Mouse (Mus musculus) limb, embryonic 12.5 days (tissue): ENCODE results near the gene Gm36176. TPM values are rescaled to one million over a fixed set of nuclear protein-coding genes. Genes with fewer than 3 reads are reported as not detected.

Source experiments
- ATAC-seq: fragments of 200-750 bp; cut with Nextera tagmentation; 2 replicates; pipeline ENCODE4 v1.8.0; 2017; ENCODE audit warnings: low read depth, moderate TSS enrichment; ENCODE audit not compliant: insufficient number of reproducible peaks, insufficient read depth, low FRiP score, low TSS enrichment
- H3K27ac ChIP-seq: fragments of 300-500 bp; sonication (generic); 2 replicates; pipeline ENCODE4 v1.5.1; 2016; ENCODE audit warnings: mild to moderate bottlenecking, moderate library complexity
- H3K27me3 ChIP-seq: fragments of 300-500 bp; sonication (generic); 2 replicates; pipeline ENCODE4 v1.6.1; 2016; ENCODE audit warnings: mild to moderate bottlenecking, moderate library complexity
- H3K36me3 ChIP-seq: fragments of 300-500 bp; sonication (generic); 2 replicates; pipeline ENCODE4 v1.6.1; 2016; ENCODE audit warnings: mild to moderate bottlenecking, moderate library complexity
- H3K4me1 ChIP-seq: fragments of 300-500 bp; sonication (generic); replicated peaks from 2 replicates; pipeline ENCODE4 v1.6.1; 2016
- H3K4me2 ChIP-seq: fragments of 300-500 bp; sonication (generic); 2 replicates; pipeline ENCODE4 v1.6.1; 2016; ENCODE audit warnings: mild to moderate bottlenecking, moderate library complexity
- H3K4me3 ChIP-seq: fragments of 300-500 bp; sonication (generic); replicated peaks from 2 replicates; pipeline ENCODE4 v1.5.1; 2016; ENCODE audit warnings: mild to moderate bottlenecking
- H3K9ac ChIP-seq: fragments of 300-500 bp; sonication (generic); replicated peaks from 2 replicates; pipeline ENCODE4 v1.6.1; 2016; ENCODE audit warnings: mild to moderate bottlenecking, moderate library complexity
- H3K9me3 ChIP-seq: fragments of 300-500 bp; sonication (generic); 2 replicates; pipeline ENCODE4 v1.6.1; 2016; ENCODE audit warnings: mild to moderate bottlenecking, moderate library complexity
- WGBS: fragments of 180-500 bp; shearing (Covaris S2); methylation state at CpG from one replicate; pipeline ENCODE4 v1.1.7; 2016; 5-methylcytosine and 5-hydroxymethylcytosine counted together
- polyA plus RNA-seq: library from polyadenylated mRNA; unstranded; fragments of >200 nt; fragmentation: Nextera tagmentation; extraction: Ambion mirVana; gene quantifications from 2 replicates; pipeline ENCODE4 v1.2.1, GENCODE M21; 2016

The Gm36176 gene
- polyA plus RNA-seq, 1 experiment from 2014 or later = not detected

DNA sequence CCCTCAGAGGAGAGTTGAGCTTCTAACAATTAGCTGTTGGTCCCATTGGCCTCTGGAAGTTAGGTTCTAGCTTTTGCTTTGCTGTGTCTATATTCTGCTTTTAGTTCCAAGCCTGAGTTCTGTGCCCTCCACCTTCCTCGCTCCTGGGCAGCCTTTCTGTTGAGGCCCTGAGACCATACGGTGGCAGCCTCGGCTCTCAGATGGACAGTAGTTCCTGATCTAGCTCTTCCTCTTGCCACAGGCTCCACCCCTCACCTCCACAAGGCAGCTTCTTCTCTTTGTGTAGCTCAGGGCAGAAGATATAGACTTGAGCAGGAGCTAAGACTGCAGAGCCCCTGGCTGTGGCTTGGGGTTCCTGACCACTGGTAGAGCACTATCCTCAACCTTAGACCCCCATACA lies 33.7 kb downstream of the Gm36176 start:
- H3K36me3 ChIP-seq = no peaks in the 10 kb centered on the region
- no peak for ATAC-seq
- H3K27ac ChIP-seq = no peak overlapping the region
- H3K9me3 ChIP-seq = peaks cover 4% of the 10 kb centered on the region; the same call in 1 of the 2 replicates
- H3K4me3 ChIP-seq = no peak overlapping the region
- no peaks in the 10 kb centered on the region for H3K4me1 ChIP-seq
- H3K9ac ChIP-seq = no peak overlapping the region
- no peaks in the 10 kb centered on the region for H3K27me3 ChIP-seq
- no peak overlapping the region for H3K4me2 ChIP-seq
- WGBS = 73% methylated on average over 3 of the region's 3 CpGs

GRCm38 (mm10) chr10:77882553-77882952 lies 36.0 kb downstream of the Gm36176 start:
- 86% methylated on average over 5 of the region's 5 CpGs for WGBS
- no peak for ATAC-seq

DNA sequence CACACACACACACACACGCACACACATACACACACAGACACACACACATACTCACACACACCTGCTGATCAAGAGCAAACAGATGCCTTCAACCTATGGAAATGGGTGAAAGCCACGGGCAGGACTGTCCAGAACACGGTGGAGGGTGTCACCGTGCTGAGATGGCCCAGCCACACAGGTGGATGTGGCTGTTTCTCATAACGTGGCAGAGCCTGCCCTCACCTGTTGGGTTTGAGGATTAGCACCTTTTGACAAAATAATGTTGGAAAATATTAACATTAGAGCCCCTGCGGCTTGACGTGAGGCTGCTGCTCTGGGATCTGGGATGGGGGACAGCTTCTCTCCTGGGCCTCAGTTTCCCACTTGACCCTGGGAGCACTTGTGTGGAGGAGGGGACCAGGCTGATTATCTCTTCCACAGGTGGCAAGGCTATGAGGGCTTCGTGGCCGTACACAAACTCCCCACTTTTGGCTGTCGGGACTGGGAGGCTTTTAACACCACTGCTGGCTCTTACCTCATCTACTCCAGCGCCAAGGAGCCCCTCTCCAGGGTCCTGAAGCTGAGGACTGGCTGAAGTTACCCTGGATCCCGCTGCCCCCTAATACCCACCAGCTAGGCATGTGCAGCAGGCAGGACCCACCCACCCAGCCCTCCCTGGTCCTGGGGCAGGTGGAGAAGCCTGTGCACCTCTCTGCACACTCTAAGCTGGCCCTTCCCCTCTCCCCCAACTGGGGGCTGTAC lies 39.6 kb downstream of the Gm36176 start:
- 53% methylated on average over 12 of the region's 12 CpGs for WGBS
- H3K36me3 ChIP-seq = no peaks in the 10 kb centered on the region
- ATAC-seq = no peak
- H3K27me3 ChIP-seq = no peaks in the 10 kb centered on the region
- H3K27ac ChIP-seq = no peak overlapping the region
- no peak overlapping the region for H3K4me3 ChIP-seq
- H3K4me1 ChIP-seq = no peaks in the 10 kb centered on the region
- no peak overlapping the region for H3K9ac ChIP-seq
- no peak overlapping the region for H3K4me2 ChIP-seq
- H3K9me3 ChIP-seq = peaks cover 10% of the 10 kb centered on the region

More at GRCm38 (mm10) chr10:77882553-77882952, 36.0 kb downstream of the Gm36176 start:
- H3K27ac ChIP-seq = no peak overlapping the region
- H3K4me3 ChIP-seq = no peak overlapping the region
- H3K27me3 ChIP-seq = no peaks in the 10 kb centered on the region
- H3K4me2 ChIP-seq = no peak overlapping the region
- peaks cover 4% of the 10 kb centered on the region; the same call in 1 of the 2 replicates for H3K9me3 ChIP-seq
- no peak overlapping the region for H3K9ac ChIP-seq
- no peaks in the 10 kb centered on the region for H3K36me3 ChIP-seq
- no peaks in the 10 kb centered on the region for H3K4me1 ChIP-seq

DNA sequence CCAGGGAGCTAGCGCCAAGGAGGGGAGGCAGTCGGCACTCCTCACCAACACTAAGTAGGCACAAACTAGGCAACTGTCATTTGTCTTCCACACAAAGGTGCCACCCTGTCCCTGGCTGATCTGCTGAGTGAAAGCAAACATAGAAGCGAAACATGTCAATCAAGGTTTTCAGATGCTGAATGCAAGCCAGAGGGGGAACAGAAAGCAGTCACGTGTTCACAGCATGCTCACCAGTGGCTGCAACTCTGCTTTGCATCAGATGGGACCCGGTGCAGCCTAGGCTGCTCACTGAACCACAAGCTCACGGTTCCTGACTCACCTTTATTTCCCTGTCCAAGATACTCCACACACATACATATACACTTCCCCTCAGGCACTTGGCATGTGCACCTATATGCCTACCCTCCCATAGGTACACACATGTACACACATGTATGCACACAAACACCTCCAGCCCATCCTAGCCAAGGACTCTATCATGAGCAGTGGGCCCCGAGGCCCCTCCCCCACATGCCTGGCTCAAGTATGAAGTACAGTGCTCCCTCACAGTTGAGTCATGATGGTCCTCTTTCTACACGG lies 44.5 kb downstream of the Gm36176 start:
- Histone ChIP-seq H3K27me3 (no peaks in the 10 kb centered on the region), H3K4me3 (no peak overlapping the region), H3K9me3 (peaks cover 6% of the 10 kb centered on the region; the same call in 1 of the 2 replicates), H3K36me3 (no peaks in the 10 kb centered on the region), H3K9ac (no peak overlapping the region), H3K4me1 (no peaks in the 10 kb centered on the region), H3K27ac (no peak overlapping the region), H3K4me2 (no peak overlapping the region)
- 85% methylated on average over 8 of the region's 8 CpGs for WGBS
- no peak for ATAC-seq

GRCm38 (mm10) chr10:77895562-77895961 lies 49.0 kb downstream of the Gm36176 start:
- WGBS = 39% methylated on average over 5 of the region's 5 CpGs

More at GRCm38 (mm10) chr10:77895562-77895961, 49.0 kb downstream of the Gm36176 start:
- Histone ChIP-seq H3K4me3 (no peak overlapping the region), H3K9me3 (no peaks in the 10 kb centered on the region), H3K27ac (no peak overlapping the region), H3K9ac (no peak overlapping the region), H3K4me2 (no peak overlapping the region), H3K4me1 (no peaks in the 10 kb centered on the region), H3K27me3 (peaks cover 9% of the 10 kb centered on the region), H3K36me3 (no peaks in the 10 kb centered on the region)
- no peak for ATAC-seq

Other genes with a start within 250 kb of the Gm36176 start
- 345 and 359 TPM in 2 replicates for gene Sumo3, start 240.7 kb upstream of the Gm36176 start, polyA plus RNA-seq
- 9.7 and 12.0 TPM in 2 replicates for gene Gm49325, start 240.6 kb upstream of the Gm36176 start, polyA plus RNA-seq
- gene Ube2g2, start 224.5 kb upstream of the Gm36176 start, polyA plus RNA-seq = 75.4 and 79.3 TPM in 2 replicates
- 0.50 and 1.3 TPM in 2 replicates for gene Tspear, start 160.2 kb upstream of the Gm36176 start, polyA plus RNA-seq
- not detected in 2 replicates for gene Gm19402, start 156.0 kb upstream of the Gm36176 start, polyA plus RNA-seq
- gene Gm9508, start 149.6 kb upstream of the Gm36176 start, polyA plus RNA-seq = not detected in 2 replicates
- not detected in 2 replicates for gene Gm10272, start 140.2 kb upstream of the Gm36176 start, polyA plus RNA-seq
- not detected in 2 replicates for gene Gm10024, start 135.3 kb upstream of the Gm36176 start, polyA plus RNA-seq
- gene Gm10142, start 131.0 kb upstream of the Gm36176 start, polyA plus RNA-seq = not detected in 2 replicates
- not detected in 2 replicates for gene Krtap12-1, start 126.2 kb upstream of the Gm36176 start, polyA plus RNA-seq
- gene Gm10100, start 120.3 kb upstream of the Gm36176 start, polyA plus RNA-seq = not detected in 2 replicates
- gene Gm18596, start 104.2 kb upstream of the Gm36176 start, polyA plus RNA-seq = not detected in 2 replicates
- gene Gm9736, start 95.4 kb upstream of the Gm36176 start, polyA plus RNA-seq = not detected in 2 replicates
- not detected in 2 replicates for gene Gm3233, start 87.1 kb upstream of the Gm36176 start, polyA plus RNA-seq
- gene Gm3238, start 75.5 kb upstream of the Gm36176 start, polyA plus RNA-seq = not detected in 2 replicates
- gene Gm7138, start 69.9 kb upstream of the Gm36176 start, polyA plus RNA-seq = not detected in 2 replicates
- not detected in 2 replicates for gene Gm3250, start 64.3 kb upstream of the Gm36176 start, polyA plus RNA-seq
- gene Gm7137, start 58.6 kb upstream of the Gm36176 start, polyA plus RNA-seq = not detected in 2 replicates
- not detected in 2 replicates for gene Gm9639, start 51.7 kb upstream of the Gm36176 start, polyA plus RNA-seq
- gene Gm19668, start 47.7 kb upstream of the Gm36176 start, polyA plus RNA-seq = not detected in 2 replicates
- not detected in 2 replicates for gene Gm9507, start 35.0 kb upstream of the Gm36176 start, polyA plus RNA-seq
- gene Gm2696, start 32.1 kb upstream of the Gm36176 start, polyA plus RNA-seq = not detected in 2 replicates
- gene Krtap10-4, start 19.7 kb upstream of the Gm36176 start, polyA plus RNA-seq = not detected in 2 replicates
- not detected in 2 replicates for gene Krtap10-10, start 10.9 kb upstream of the Gm36176 start, polyA plus RNA-seq
- gene Gm10318, start 6.1 kb downstream of the Gm36176 start, polyA plus RNA-seq = not detected in 2 replicates
- gene Gm3285, start 15.2 kb downstream of the Gm36176 start, polyA plus RNA-seq = not detected in 2 replicates
- gene Lrrc3, start 55.7 kb downstream of the Gm36176 start, polyA plus RNA-seq = 3.1 and 3.4 TPM in 2 replicates
- gene Trpm2, start 123.8 kb downstream of the Gm36176 start, polyA plus RNA-seq = 0.29 and 0.53 TPM in 2 replicates
- gene 1810043G02Rik, start 131.7 kb downstream of the Gm36176 start, polyA plus RNA-seq = 28.2 and 29.2 TPM in 2 replicates
- gene Pfkl, start 163.3 kb downstream of the Gm36176 start, polyA plus RNA-seq = 172 and 174 TPM in 2 replicates
- gene Dnmt3l, start 195.1 kb downstream of the Gm36176 start, polyA plus RNA-seq = not detected in 2 replicates
- gene Aire, start 196.8 kb downstream of the Gm36176 start, polyA plus RNA-seq = 0.53 and 0.90 TPM in 2 replicates
- gene Icosl, start 222.5 kb downstream of the Gm36176 start, polyA plus RNA-seq = 3.0 and 3.1 TPM in 2 replicates